Mouse (Mus musculus): ENCODE measurements around the gene Crisp2. TPM values are rescaled to one million over a fixed set of nuclear protein-coding genes. Genes with fewer than 3 reads are reported as not detected.

Gene Crisp2
- polyA plus RNA-seq (2012; rRNA removed), result 0.47 TPM in 1 of 2 replicates, not detected in the other

DNA sequence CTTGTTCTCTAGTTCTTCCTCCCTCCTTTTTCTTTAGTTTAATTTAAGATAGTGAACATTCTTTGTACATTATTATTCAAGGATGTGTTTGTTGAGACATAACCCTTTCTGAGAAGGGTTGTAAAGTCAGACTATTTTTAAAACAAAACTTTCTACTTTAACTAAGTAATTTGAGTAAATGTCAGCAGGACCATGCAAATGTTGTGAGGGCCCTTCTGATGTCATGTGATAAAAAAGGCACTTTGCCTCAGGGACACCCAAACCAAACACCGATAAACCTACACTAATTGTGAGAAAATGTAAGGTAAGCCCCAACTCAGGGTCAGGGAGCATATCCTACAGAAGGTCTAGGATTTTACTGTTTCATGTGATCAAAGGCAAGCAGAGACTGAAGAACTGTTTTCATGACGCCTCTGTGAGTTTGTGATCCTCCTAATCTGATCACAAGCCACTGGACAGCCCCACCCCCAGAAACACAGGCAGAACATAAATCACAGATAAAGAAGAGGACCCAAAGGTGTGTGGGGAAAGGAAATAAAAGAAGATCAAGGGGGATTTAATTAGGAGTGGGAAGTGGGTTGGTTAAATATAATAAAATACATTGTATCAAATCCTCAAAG, at the start of gene Crisp2:
Gene Crisp2 (minus strand): TSS at position 51 of the 620 bp plus-strand sequence.
- 67% methylated on average over 2 of the region's 2 CpGs for WGBS
- TF ChIP-seq POLR2A (IDR thresholded peaks at IDR 0.05; ENCODE audit: control insufficient read depth, extremely low read depth, insufficient read depth, low read length, poor library complexity), result no peak
- TF ChIP-seq CTCF (IDR thresholded peaks at IDR 0.05; ENCODE audit: borderline replicate concordance, control insufficient read depth, extremely low read depth, insufficient read depth, low read length, poor library complexity), result no peak
- no peaks in the 10 kb centered on the region for H3K36me3 ChIP-seq (ENCODE audit: control insufficient read depth, insufficient read depth, low read length)
- no peak for DNase-seq
- no peak within 1 kb of the TSS for H3K4me3 ChIP-seq (ENCODE audit: control insufficient read depth, insufficient read depth, low read length)
- H3K4me1 ChIP-seq (replicated peaks; ENCODE audit: control insufficient read depth, insufficient read depth, low read length), result no peaks in the 10 kb centered on the region
- H3K27ac ChIP-seq (ENCODE audit: control insufficient read depth, insufficient read depth, low read length), result no peak within 1 kb of the TSS
- H3K27me3 ChIP-seq (ENCODE audit: control insufficient read depth, insufficient read depth, low read length), result no peaks in the 10 kb centered on the region

DNA sequence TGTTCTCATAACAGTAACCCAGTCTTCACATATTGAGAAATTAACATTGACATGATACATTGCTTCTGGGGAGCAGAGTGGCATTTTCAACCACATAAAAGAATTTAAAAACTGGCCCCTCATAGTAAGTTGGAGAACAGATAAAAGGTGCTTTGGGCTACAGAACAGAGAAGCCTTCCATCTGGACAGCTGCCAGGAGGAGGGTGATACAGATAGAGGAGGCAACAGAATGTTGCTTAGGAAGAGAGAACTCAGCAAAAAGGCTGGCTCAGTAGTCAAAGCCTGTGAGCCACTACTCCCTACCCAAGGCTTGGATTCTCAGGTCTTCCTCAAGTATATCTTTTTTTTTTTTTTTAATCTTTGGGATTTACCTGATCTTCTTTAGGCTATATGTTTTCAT, 48.3 kb upstream of the Crisp2 start:
- TF ChIP-seq POLR2A (IDR thresholded peaks at IDR 0.05; ENCODE audit: control insufficient read depth, extremely low read depth, insufficient read depth, low read length, poor library complexity), result no peak
- no peaks in the 10 kb centered on the region for H3K36me3 ChIP-seq (ENCODE audit: control insufficient read depth, insufficient read depth, low read length)
- no peak for DNase-seq
- H3K27me3 ChIP-seq (ENCODE audit: control insufficient read depth, insufficient read depth, low read length), result no peaks in the 10 kb centered on the region
- H3K4me1 ChIP-seq (replicated peaks; ENCODE audit: control insufficient read depth, insufficient read depth, low read length), result no peaks in the 10 kb centered on the region
- H3K27ac ChIP-seq (ENCODE audit: control insufficient read depth, insufficient read depth, low read length), result no peak overlapping the region
- no peak overlapping the region for H3K4me3 ChIP-seq (ENCODE audit: control insufficient read depth, insufficient read depth, low read length)

DNA sequence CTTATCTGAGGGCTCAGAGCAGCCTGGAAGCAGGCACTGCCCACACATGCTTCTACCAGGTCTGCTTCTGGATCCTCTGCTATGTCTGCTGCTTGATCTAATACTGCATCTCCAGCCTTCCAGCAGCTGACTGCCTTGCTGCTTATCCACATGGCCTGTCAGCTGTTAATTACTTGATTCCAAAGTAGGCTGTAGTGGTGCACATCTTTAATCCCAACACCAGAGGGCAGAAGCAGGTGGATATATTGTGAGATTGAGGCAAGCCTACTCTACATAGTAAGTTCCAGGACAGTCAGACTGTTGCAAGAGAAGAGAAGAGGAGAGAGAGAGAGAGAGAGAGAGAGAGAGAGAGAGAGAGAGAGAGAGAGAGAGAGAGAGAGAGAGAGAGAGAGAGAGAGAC, 30.5 kb upstream of the Crisp2 start:
- no peak for DNase-seq
- Histone ChIP-seq H3K27me3 (ENCODE audit: control insufficient read depth, insufficient read depth, low read length) (no peaks in the 10 kb centered on the region), H3K27ac (ENCODE audit: control insufficient read depth, insufficient read depth, low read length) (no peak overlapping the region), H3K4me1 (replicated peaks; ENCODE audit: control insufficient read depth, insufficient read depth, low read length) (no peaks in the 10 kb centered on the region), H3K4me3 (ENCODE audit: control insufficient read depth, insufficient read depth, low read length) (no peak overlapping the region), H3K36me3 (ENCODE audit: control insufficient read depth, insufficient read depth, low read length) (no peaks in the 10 kb centered on the region)
- TF ChIP-seq CTCF (IDR thresholded peaks at IDR 0.05; ENCODE audit: borderline replicate concordance, control insufficient read depth, extremely low read depth, insufficient read depth, low read length, poor library complexity), result no peak
- no peak for TF ChIP-seq POLR2A (IDR thresholded peaks at IDR 0.05; ENCODE audit: control insufficient read depth, extremely low read depth, insufficient read depth, low read length, poor library complexity)

DNA sequence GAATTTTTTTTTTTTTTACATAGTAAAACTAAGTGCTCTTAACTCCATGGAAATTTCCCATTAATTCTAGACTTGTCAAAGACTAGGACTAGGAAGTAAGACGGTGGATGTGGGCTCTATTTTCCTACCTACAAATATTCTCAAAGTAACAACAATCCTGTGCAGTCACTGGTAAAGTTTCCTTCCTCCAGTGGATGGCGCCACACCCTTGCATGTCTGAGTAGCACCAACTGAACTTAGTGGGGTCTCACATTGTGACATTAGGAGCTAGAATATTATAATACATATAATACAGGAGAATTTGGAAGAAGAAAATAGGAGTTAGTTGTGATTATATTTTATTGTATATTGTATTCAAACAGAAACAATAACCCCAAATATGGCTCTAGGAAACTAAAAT, 25.1 kb upstream of the Crisp2 start:
- H3K36me3 ChIP-seq (ENCODE audit: control insufficient read depth, insufficient read depth, low read length), result no peaks in the 10 kb centered on the region
- no peak for TF ChIP-seq POLR2A (IDR thresholded peaks at IDR 0.05; ENCODE audit: control insufficient read depth, extremely low read depth, insufficient read depth, low read length, poor library complexity)
- no peak for TF ChIP-seq CTCF (IDR thresholded peaks at IDR 0.05; ENCODE audit: borderline replicate concordance, control insufficient read depth, extremely low read depth, insufficient read depth, low read length, poor library complexity)
- WGBS, result 50% methylated on average over 2 of the region's 2 CpGs

DNA sequence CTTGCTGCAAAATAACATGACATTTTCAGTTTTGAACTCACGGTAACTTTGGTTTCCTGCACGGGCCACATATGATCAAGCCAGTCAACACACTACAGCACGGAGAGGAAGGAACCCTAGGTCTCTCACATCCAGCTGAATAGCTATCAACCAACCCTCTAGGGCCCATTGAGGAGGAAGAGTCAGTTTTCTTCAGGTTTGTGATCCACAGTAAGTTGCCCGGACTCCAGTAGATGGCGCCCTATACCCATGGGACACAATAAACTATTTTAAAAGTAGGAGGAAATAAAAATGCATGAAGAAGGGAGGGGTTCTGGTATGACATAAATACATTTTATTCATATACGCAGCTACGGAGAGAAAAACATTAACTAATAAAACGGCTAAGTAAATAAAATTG, 17.7 kb upstream of the Crisp2 start:
- TF ChIP-seq CTCF (IDR thresholded peaks at IDR 0.05; ENCODE audit: borderline replicate concordance, control insufficient read depth, extremely low read depth, insufficient read depth, low read length, poor library complexity) (no peak), POLR2A (IDR thresholded peaks at IDR 0.05; ENCODE audit: control insufficient read depth, extremely low read depth, insufficient read depth, low read length, poor library complexity) (no peak)
- Histone ChIP-seq H3K4me1 (replicated peaks; ENCODE audit: control insufficient read depth, insufficient read depth, low read length) (no peaks in the 10 kb centered on the region), H3K27me3 (ENCODE audit: control insufficient read depth, insufficient read depth, low read length) (no peaks in the 10 kb centered on the region), H3K36me3 (ENCODE audit: control insufficient read depth, insufficient read depth, low read length) (no peaks in the 10 kb centered on the region), H3K4me3 (ENCODE audit: control insufficient read depth, insufficient read depth, low read length) (no peak overlapping the region), H3K27ac (ENCODE audit: control insufficient read depth, insufficient read depth, low read length) (no peak overlapping the region)
- peak; percentile 23 for DNase-seq
- 30% methylated on average over 8 of the region's 8 CpGs for WGBS

More for the DNA sequence above, 25.1 kb upstream of the Crisp2 start:
- Histone ChIP-seq H3K27me3 (ENCODE audit: control insufficient read depth, insufficient read depth, low read length) (no peaks in the 10 kb centered on the region), H3K4me3 (ENCODE audit: control insufficient read depth, insufficient read depth, low read length) (no peak overlapping the region), H3K27ac (ENCODE audit: control insufficient read depth, insufficient read depth, low read length) (no peak overlapping the region), H3K4me1 (replicated peaks; ENCODE audit: control insufficient read depth, insufficient read depth, low read length) (no peaks in the 10 kb centered on the region)
- DNase-seq, result no peak

DNA sequence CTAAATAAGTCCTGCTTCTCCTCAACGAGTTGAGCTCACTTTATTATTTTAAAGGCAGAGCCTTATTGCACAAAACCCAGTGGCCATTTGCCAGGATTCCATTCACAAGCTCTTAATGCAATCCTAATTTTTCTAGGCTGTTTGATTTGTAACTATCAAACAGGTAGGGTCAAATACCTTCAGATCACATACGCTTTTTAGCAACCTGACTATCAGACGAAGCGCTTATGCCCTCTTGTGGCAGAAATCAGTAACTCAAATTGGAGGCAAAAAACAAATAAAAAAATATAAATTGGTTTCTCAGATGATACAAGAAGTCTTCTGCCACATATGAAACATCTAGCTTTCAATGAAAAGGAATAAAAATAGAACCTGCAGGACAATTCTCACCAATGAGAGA, 17.0 kb upstream of the Crisp2 start:
- H3K36me3 ChIP-seq (ENCODE audit: control insufficient read depth, insufficient read depth, low read length), result no peaks in the 10 kb centered on the region
- no peak for TF ChIP-seq POLR2A (IDR thresholded peaks at IDR 0.05; ENCODE audit: control insufficient read depth, extremely low read depth, insufficient read depth, low read length, poor library complexity)
- H3K4me3 ChIP-seq (ENCODE audit: control insufficient read depth, insufficient read depth, low read length), result no peak overlapping the region
- no peak overlapping the region for H3K27ac ChIP-seq (ENCODE audit: control insufficient read depth, insufficient read depth, low read length)
- H3K27me3 ChIP-seq (ENCODE audit: control insufficient read depth, insufficient read depth, low read length), result no peaks in the 10 kb centered on the region
- WGBS, result 19% methylated on average over 4 of the region's 4 CpGs
- no peaks in the 10 kb centered on the region for H3K4me1 ChIP-seq (replicated peaks; ENCODE audit: control insufficient read depth, insufficient read depth, low read length)
- DNase-seq, result no peak

DNA sequence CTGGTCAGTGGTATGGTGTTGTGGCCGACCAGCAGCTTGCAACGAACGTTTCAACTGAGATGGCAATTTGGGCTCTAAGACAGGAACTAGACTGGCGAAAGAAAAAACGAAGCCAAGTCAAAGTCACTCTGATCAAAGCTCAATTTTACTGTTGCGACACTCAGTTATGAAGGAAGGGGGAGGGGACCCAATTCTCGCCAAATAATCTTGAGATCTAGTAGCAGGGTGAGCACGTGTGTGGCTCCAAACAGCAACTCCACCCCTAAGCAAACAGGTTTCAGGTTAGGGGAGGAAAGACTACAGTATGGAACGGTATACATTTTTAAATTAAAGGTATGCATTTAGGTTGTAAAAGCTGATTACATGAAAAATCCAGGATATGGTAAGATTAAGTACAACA, 14.7 kb upstream of the Crisp2 start:
- DNase-seq, result no peak
- WGBS, result 26% methylated on average over 9 of the region's 9 CpGs
- H3K36me3 ChIP-seq (ENCODE audit: control insufficient read depth, insufficient read depth, low read length), result no peaks in the 10 kb centered on the region
- H3K4me1 ChIP-seq (replicated peaks; ENCODE audit: control insufficient read depth, insufficient read depth, low read length), result no peaks in the 10 kb centered on the region
- TF ChIP-seq POLR2A (IDR thresholded peaks at IDR 0.05; ENCODE audit: control insufficient read depth, extremely low read depth, insufficient read depth, low read length, poor library complexity), result no peak
- TF ChIP-seq CTCF (IDR thresholded peaks at IDR 0.05; ENCODE audit: borderline replicate concordance, control insufficient read depth, extremely low read depth, insufficient read depth, low read length, poor library complexity), result no peak
- no peaks in the 10 kb centered on the region for H3K27me3 ChIP-seq (ENCODE audit: control insufficient read depth, insufficient read depth, low read length)
- H3K27ac ChIP-seq (ENCODE audit: control insufficient read depth, insufficient read depth, low read length), result no peak overlapping the region
- no peak overlapping the region for H3K4me3 ChIP-seq (ENCODE audit: control insufficient read depth, insufficient read depth, low read length)
